Mouse (Mus musculus) macrophage (primary cell): ENCODE results near the gene Olfr450. TPM values are rescaled to one million over a fixed set of nuclear protein-coding genes. Genes with fewer than 3 reads are reported as not detected.

Experiments
- H3K27ac ChIP-seq: fragments of 350-480 bp; formaldehyde crosslinking; 2 replicates; pipeline ENCODE4 v1.9.0; 2021
- H3K36me3 ChIP-seq: fragments of 350-480 bp; formaldehyde crosslinking; 2 replicates; pipeline ENCODE4 v1.9.0; 2021; ENCODE audit errors: inconsistent target
- H3K4me3 ChIP-seq: fragments of 350-480 bp; formaldehyde crosslinking; 2 replicates; pipeline ENCODE4 v1.9.0; 2021; ENCODE audit errors: inconsistent target
- H3K79me2 ChIP-seq: fragments of 350-480 bp; formaldehyde crosslinking; 2 replicates; pipeline ENCODE4 v1.9.0; 2021; ENCODE audit errors: inconsistent target
- WGBS: methylation state at CpG from one replicate; pipeline ENCODE4 v1.1.7; 2026; ENCODE audit warnings: inconsistent platforms; ENCODE audit not compliant: missing documents; 5-methylcytosine and 5-hydroxymethylcytosine counted together
- polyA plus RNA-seq: library from polyadenylated mRNA; stranded (reverse); fragments of 250-400 nt; gene quantifications from 3 replicates; pipeline ENCODE4 v1.2.4, GENCODE M21; 2018; ENCODE audit warnings: inconsistent platforms
- total RNA-seq, 78 experiments: library from RNA; depleted of rRNA; stranded (reverse); fragments of 250-400 nt; gene quantifications; 1 replicate in 9 of 78; 2 replicates in 24 of 78; 3 replicates in 43 of 78; 4 replicates in 2 of 78; pipeline ENCODE4 v1.2.4; 2018; ENCODE audit warnings: inconsistent platforms in 56 of 78

Gene Olfr450
- total RNA-seq (2018; cell fraction: chromatin; rRNA removed) = not detected
- total RNA-seq (2018; cell fraction: cytosol; rRNA removed) = not detected
- total RNA-seq (2018; cell fraction: nucleus; rRNA removed) = not detected
- not detected in 3 replicates for polyA plus RNA-seq

GRCm38 (mm10) chr6:42811639-42812038, at the start of gene Olfr450:
Olfr450 (plus strand) TSS chr6:42811939.
- Histone ChIP-seq H3K27ac (no peak within 1 kb of the TSS), H3K36me3 (no peaks in the 10 kb centered on the region), H3K4me3 (no peak within 1 kb of the TSS), H3K79me2 (no peaks in the 10 kb centered on the region)
- 62% methylated on average over 1 of the region's 1 CpGs for WGBS

GRCm38 (mm10) chr6:42777066-42777465, 34.7 kb upstream of the Olfr450 start:
- Histone ChIP-seq H3K4me3 (no peak overlapping the region), H3K36me3 (no peaks in the 10 kb centered on the region), H3K27ac (no peak overlapping the region), H3K79me2 (no peaks in the 10 kb centered on the region)
- 92% methylated on average over 1 of the region's 1 CpGs for WGBS

- no peaks in the 10 kb centered on the region for H3K36me3 ChIP-seq
- no peak within 1 kb of the TSS for H3K4me3 ChIP-seq
- no peaks in the 10 kb centered on the region for H3K79me2 ChIP-seq
- H3K27ac ChIP-seq = no peak within 1 kb of the TSS
Measured at GRCm38 (mm10) chr6:42784793-42785192, 26.9 kb upstream of the Olfr450 start, which contains the start of gene Olfr452. Olfr452 (plus strand) TSS chr6:42785093.

GRCm38 (mm10) chr6:42790247-42790948, 21.3 kb upstream of the Olfr450 start:
- H3K79me2 ChIP-seq = no peaks in the 10 kb centered on the region
- no peak overlapping the region for H3K4me3 ChIP-seq
- H3K36me3 ChIP-seq = no peaks in the 10 kb centered on the region
- H3K27ac ChIP-seq = no peak overlapping the region
- 50% methylated on average over 3 of the region's 4 CpGs for WGBS

GRCm38 (mm10) chr6:42790949-42791556, 20.7 kb upstream of the Olfr450 start:
- no peak overlapping the region for H3K4me3 ChIP-seq
- WGBS = 79% methylated on average over 9 of the region's 9 CpGs
- no peaks in the 10 kb centered on the region for H3K36me3 ChIP-seq
- H3K27ac ChIP-seq = no peak overlapping the region
- H3K79me2 ChIP-seq = no peaks in the 10 kb centered on the region

GRCm38 (mm10) chr6:42794982-42795381, 16.8 kb upstream of the Olfr450 start:
- Histone ChIP-seq H3K79me2 (no peaks in the 10 kb centered on the region), H3K27ac (no peak overlapping the region), H3K4me3 (no peak overlapping the region), H3K36me3 (no peaks in the 10 kb centered on the region)
- 88% methylated on average over 3 of the region's 3 CpGs for WGBS

GRCm38 (mm10) chr6:42834084-42834483, 22.3 kb downstream of the Olfr450 start, which contains the start of gene Olfr449:
Olfr449 (plus strand) TSS chr6:42834384.
- Histone ChIP-seq H3K27ac (no peak within 1 kb of the TSS), H3K79me2 (no peaks in the 10 kb centered on the region), H3K4me3 (no peak within 1 kb of the TSS), H3K36me3 (no peaks in the 10 kb centered on the region)

GRCm38 (mm10) chr6:42860222-42860819, 48.6 kb downstream of the Olfr450 start:
- H3K79me2 ChIP-seq = no peaks in the 10 kb centered on the region
- no peaks in the 10 kb centered on the region for H3K36me3 ChIP-seq
- H3K4me3 ChIP-seq = no peak overlapping the region
- H3K27ac ChIP-seq = no peak overlapping the region
- 12% methylated on average over 4 of the region's 4 CpGs for WGBS

Other genes with a start within 250 kb of the Olfr450 start
- not detected in 3 replicates for gene Tcaf3, start 214.2 kb upstream of the Olfr450 start, polyA plus RNA-seq
- not detected in 3 replicates for gene Tcaf2, start 166.7 kb upstream of the Olfr450 start, polyA plus RNA-seq
- gene Tcaf1, start 101.9 kb upstream of the Olfr450 start, polyA plus RNA-seq = 0.69 to 0.89 TPM (median 0.70 TPM) in 3 replicates
- gene Olfr453, start 72.6 kb upstream of the Olfr450 start, polyA plus RNA-seq = not detected in 3 replicates
- gene Olfr38, start 55.5 kb upstream of the Olfr450 start, polyA plus RNA-seq = not detected in 3 replicates
- gene Olfr452, start 26.8 kb upstream of the Olfr450 start, polyA plus RNA-seq = not detected in 3 replicates
- gene Olfr449, start 22.4 kb downstream of the Olfr450 start, polyA plus RNA-seq = not detected in 3 replicates
- not detected in 3 replicates for gene Olfr448, start 78.5 kb downstream of the Olfr450 start, polyA plus RNA-seq
- not detected in 3 replicates for gene Olfr447, start 96.9 kb downstream of the Olfr450 start, polyA plus RNA-seq
- gene Olfr446, start 109.4 kb downstream of the Olfr450 start, polyA plus RNA-seq = not detected in 3 replicates
- not detected in 3 replicates for gene Olfr444, start 137.1 kb downstream of the Olfr450 start, polyA plus RNA-seq